Mouse (Mus musculus) lung, postnatal 36 days (tissue): Measurements from ENCODE around the gene Swap70.
A peak's percentile ranks its signal among the peaks of the same experiment; 100 is the strongest.
"Not testable (repeated sequence)": the region's sequence is repeated elsewhere in the genome, so short reads cannot be mapped to it uniquely, and the experiment has no call there.

Experiments
- DNase-seq: peaks from one replicate; pipeline ENCODE4 v3.0.0; 2022; ENCODE audit warnings: mixed read lengths

Swap70 gene

GRCm38 (mm10) chr7:110221586-110222481, at the start of gene Swap70:
Gene Swap70 (plus strand): TSS chr7:110221711.
- peak; percentile 94 for DNase-seq

GRCm38 (mm10) chr7:110179208-110179607, 42.3 kb upstream of the Swap70 start:
- no peak for DNase-seq

- DNase-seq, result no peak
Observed at GRCm38 (mm10) chr7:110180613-110181012, 40.9 kb upstream of the Swap70 start.

- no peak for DNase-seq
Observed at GRCm38 (mm10) chr7:110181446-110181845, 40.1 kb upstream of the Swap70 start.

GRCm38 (mm10) chr7:110184608-110185007, 36.9 kb upstream of the Swap70 start:
- DNase-seq, result no peak

- peak; percentile 44 for DNase-seq
Observed at GRCm38 (mm10) chr7:110189951-110190350, 31.6 kb upstream of the Swap70 start.

GRCm38 (mm10) chr7:110193186-110193585, 28.3 kb upstream of the Swap70 start:
- peak; percentile 35 for DNase-seq

- no peak for DNase-seq
Observed at GRCm38 (mm10) chr7:110197176-110197575, 24.3 kb upstream of the Swap70 start.

- no peak for DNase-seq
Observed at GRCm38 (mm10) chr7:110201933-110202332, 19.6 kb upstream of the Swap70 start.

- DNase-seq, result peak; percentile 20
Observed at GRCm38 (mm10) chr7:110204208-110204607, 17.3 kb upstream of the Swap70 start.

GRCm38 (mm10) chr7:110208341-110208740, 13.2 kb upstream of the Swap70 start:
- DNase-seq, result no peak

GRCm38 (mm10) chr7:110209422-110209821, 12.1 kb upstream of the Swap70 start:
- DNase-seq, result peak; percentile 44

GRCm38 (mm10) chr7:110211025-110211424, 10.5 kb upstream of the Swap70 start:
- no peak for DNase-seq

GRCm38 (mm10) chr7:110214882-110215281, 6.6 kb upstream of the Swap70 start:
- DNase-seq, result peak; percentile 57

- DNase-seq, result peak; percentile 69
Observed at GRCm38 (mm10) chr7:110221051-110221585, 393 bp upstream of the Swap70 start.

GRCm38 (mm10) chr7:110222583-110223182, 1.2 kb downstream of the Swap70 start:
- DNase-seq, result no peak

- peak; percentile 62 for DNase-seq
Observed at GRCm38 (mm10) chr7:110223727-110224510, 2.4 kb downstream of the Swap70 start.

GRCm38 (mm10) chr7:110226484-110226883, 5.0 kb downstream of the Swap70 start:
- no peak for DNase-seq

- no peak for DNase-seq
Observed at GRCm38 (mm10) chr7:110229967-110230366, 8.5 kb downstream of the Swap70 start.

- DNase-seq, result not testable (repeated sequence)
Observed at GRCm38 (mm10) chr7:110231127-110231526, 9.6 kb downstream of the Swap70 start.

GRCm38 (mm10) chr7:110236085-110236484, 14.6 kb downstream of the Swap70 start:
- DNase-seq, result peak; percentile 21

GRCm38 (mm10) chr7:110237451-110237836, 15.9 kb downstream of the Swap70 start:
- peak; percentile 51 for DNase-seq
